In the genomic region with DNA sequence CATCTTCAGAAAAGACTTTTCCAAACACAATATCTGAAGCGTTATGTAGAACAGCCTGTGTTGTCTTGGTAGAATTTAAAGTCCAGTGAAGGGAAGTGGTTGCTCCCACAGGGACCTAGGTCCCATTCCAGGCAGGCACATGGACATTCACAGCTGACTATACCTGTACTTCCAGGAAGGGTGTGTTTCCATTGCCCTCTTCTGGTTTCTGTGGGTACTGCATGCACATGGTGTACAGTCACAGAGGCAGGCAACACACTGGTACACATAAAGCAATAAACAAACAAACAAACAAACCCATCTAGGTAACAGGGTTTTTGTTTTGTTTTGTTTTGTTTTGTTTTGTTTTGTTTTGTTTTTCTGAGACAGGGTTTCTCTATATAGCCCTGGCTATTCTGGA, we compare ENCODE assay signal across 11 mouse cellular contexts. TPM values are rescaled to one million over a fixed set of nuclear protein-coding genes. Genes with fewer than 3 reads are reported as not detected.
DNase-seq lines count a peak whose midpoint lies in the region; ATAC-seq lines count a peak whose summit lies in the region.
"Had no signal": no experiment of that assay in that cellular context is flagged by ENCODE, and none has a peak within 500 bp of the region (broad histone marks: within the 10 kb centered on the region; RNA-seq: fewer than 3 reads in every experiment).

No protein-coding gene starts in this region.

- 92% methylated on average over 1 of the region's 1 CpGs for WGBS in limb, embryonic 11.5 days
- 100% methylated on average over 1 of the region's 1 CpGs for WGBS in limb, embryonic 10.5 days

- H3K4me3 ChIP-seq in limb, embryonic 11.5 days (ENCODE audit: low read depth, low read length) = no peak overlapping the region
- no peak overlapping the region for H3K4me3 ChIP-seq in limb, embryonic 10.5 days
- H3K4me3 ChIP-seq: hindbrain, embryonic 15.5 days; limb, embryonic 13.5 days; myocyte had no signal

- DNase-seq in adrenal gland, postnatal 14 days = peak; percentile 46
- DNase-seq in adrenal gland, adult 8-10 months = no peak
- peak; percentile 54 for DNase-seq in limb, embryonic 11.5 days (ENCODE audit: low spot score)
- DNase-seq in limb, embryonic 10.5 days (ENCODE audit: low spot score) = no peak
- DNase-seq in ZHBTc4 (ENCODE audit: low read depth, low spot score) = peak; percentile 82
- DNase-seq in right cerebral cortex, postnatal 14 days = no peak

- no peak overlapping the region for H3K27ac ChIP-seq in limb, embryonic 11.5 days (replicated peaks; ENCODE audit: low read depth, low read length)
- no peak overlapping the region for H3K27ac ChIP-seq in limb, embryonic 10.5 days
- H3K27ac ChIP-seq: hindbrain, embryonic 15.5 days; limb, embryonic 13.5 days had no signal

- no peak for ATAC-seq in limb, embryonic 11.5 days (ENCODE audit: insufficient number of reproducible peaks, low FRiP score, low TSS enrichment, low read depth)
- peak; percentile 75; the same call in 1 of the 2 replicates for ATAC-seq in megakaryocyte-erythroid progenitor cell, adult 5-6 weeks (replicated peaks; ENCODE audit: low FRiP score, low TSS enrichment, poor library complexity, severe bottlenecking)
- ATAC-seq in inflammation-experienced regulatory T-cells, adult 6 months = no peak

- H3K9me3 ChIP-seq in limb, embryonic 11.5 days (ENCODE audit: control insufficient read depth, low read length) = peaks cover 2% of the 10 kb centered on the region; the same call in 1 of the 2 replicates
- no peaks in the 10 kb centered on the region for H3K9me3 ChIP-seq in limb, embryonic 10.5 days (replicated peaks)

- H3K27me3 ChIP-seq in limb, embryonic 11.5 days (ENCODE audit: control insufficient read depth, insufficient read depth, low read length) = peaks cover 9% of the 10 kb centered on the region; the same call in 1 of the 2 replicates
- H3K27me3 ChIP-seq in limb, embryonic 10.5 days (ENCODE audit: low read depth, poor library complexity, severe bottlenecking) = peaks cover 33% of the 10 kb centered on the region

- no peak overlapping the region for H3K4me2 ChIP-seq in limb, embryonic 11.5 days (ENCODE audit: low read depth, severe bottlenecking)
- H3K4me2 ChIP-seq: hindbrain, embryonic 15.5 days; limb, embryonic 13.5 days had no signal

- no peaks in the 10 kb centered on the region for H3K4me1 ChIP-seq in limb, embryonic 11.5 days (ENCODE audit: control insufficient read depth, insufficient read depth, low read length)
- no peaks in the 10 kb centered on the region for H3K4me1 ChIP-seq in limb, embryonic 10.5 days
- H3K4me1 ChIP-seq: hindbrain, embryonic 15.5 days; limb, embryonic 13.5 days had no signal

- H3K9ac ChIP-seq in limb, embryonic 11.5 days (ENCODE audit: low read length) = no peak overlapping the region
- H3K9ac ChIP-seq: hindbrain, embryonic 15.5 days; limb, embryonic 13.5 days had no signal

- no peaks in the 10 kb centered on the region for H3K36me3 ChIP-seq in limb, embryonic 11.5 days (ENCODE audit: control insufficient read depth, insufficient read depth, low read length)
- no peaks in the 10 kb centered on the region for H3K36me3 ChIP-seq in limb, embryonic 10.5 days
- H3K36me3 ChIP-seq: hindbrain, embryonic 15.5 days; limb, embryonic 13.5 days had no signal

RNA-seq across cellular contexts. Expression of gene Flt1, which starts 7.9 kb away (rescaled TPM):
- 56.2 and 60.0 TPM in 2 replicates for total RNA-seq in adrenal gland, postnatal 14 days (2021)
- 10 to 100 TPM; 53.9 to 96.3 (median 78.7) TPM for total RNA-seq in adrenal gland, adult 8-10 months (2022)
- 10.9 and 11.4 TPM in 2 replicates for polyA plus RNA-seq in limb, embryonic 11.5 days (2014; fragmentation: Nextera tagmentation; extraction: Ambion mirVana)
- polyA plus RNA-seq in limb, embryonic 10.5 days (2016; fragmentation: Nextera tagmentation; extraction: Ambion mirVana) = 11.8 and 12.1 TPM in 2 replicates
- not detected in 2 replicates for total RNA-seq in megakaryocyte-erythroid progenitor cell, adult 5-6 weeks (2014; fragmentation: Nextera tagmentation)
- not detected in 2 replicates for total RNA-seq in megakaryocyte-erythroid progenitor cell, adult 5-6 weeks (2017)
- polyA plus RNA-seq in inflammation-experienced regulatory T-cells, adult 6 months (2017; shearing (Covaris generic)) = not detected

Comparison
In these comparisons a context has a peak if more than half of its experiments do, and no peak if none do; other contexts are left out.
1. DNase-seq: peak in adrenal gland, postnatal 14 days (single experiment), limb, embryonic 11.5 days (single experiment) and ZHBTc4 (single experiment); none in adrenal gland, adult 8-10 months (single experiment), limb, embryonic 10.5 days (single experiment) and right cerebral cortex, postnatal 14 days (single experiment).
2. RNA of gene Flt1, which starts 7.9 kb away (total RNA-seq): 53.9 to 96.3 TPM in adrenal gland, adult 8-10 months and 56.2 to 60.0 TPM in adrenal gland, postnatal 14 days; not detected in megakaryocyte-erythroid progenitor cell, adult 5-6 weeks; every median in the first group is over 10 times any median in the second.